Mouse (Mus musculus): Measurements from ENCODE around the gene Hdac6.
A peak's percentile ranks its signal among the peaks of the same experiment; 100 is the strongest.

Gene Hdac6

DNA sequence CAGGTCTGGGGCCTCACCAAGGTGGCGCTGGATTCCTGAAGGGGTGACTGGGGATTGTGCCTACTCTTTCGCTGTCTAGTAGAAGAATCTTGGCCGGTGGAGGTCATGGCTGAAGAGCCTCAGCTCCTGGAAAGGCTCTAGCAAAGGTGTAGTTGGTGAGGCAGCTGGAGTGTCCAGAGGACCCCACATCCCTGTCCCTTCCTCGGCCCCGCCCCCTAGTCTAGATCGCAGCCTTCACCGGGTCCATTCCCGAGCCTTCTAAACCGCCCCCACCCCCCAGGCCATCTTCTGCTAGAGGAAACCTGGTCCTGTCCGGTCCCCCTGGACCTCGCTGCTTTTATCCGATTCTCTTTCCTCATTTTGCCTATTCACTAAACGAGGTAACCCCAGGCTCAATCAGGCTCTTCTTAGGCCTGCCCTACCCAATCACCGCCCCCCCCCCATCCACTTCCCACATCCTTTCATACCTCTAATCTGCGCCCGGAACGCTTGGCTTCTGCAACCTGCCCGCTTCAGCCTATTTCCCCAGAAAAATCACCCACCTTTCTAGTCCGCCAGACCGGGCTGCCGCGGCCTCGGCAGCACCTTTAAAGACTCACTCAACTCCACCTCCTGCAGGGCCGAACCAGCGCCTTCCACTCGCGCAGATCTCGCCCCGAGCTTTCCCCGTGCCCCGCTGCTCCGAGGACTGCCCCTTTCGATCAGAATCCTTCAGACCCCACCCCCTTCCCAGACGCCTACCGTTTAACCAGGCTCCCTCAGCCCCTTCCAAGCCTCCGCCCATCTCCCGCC, at the start of gene Hdac6:
Hdac6 (minus strand) TSS at position 782 of the 792 bp plus-strand sequence.
- DNase-seq (ENCODE audit: low spot score), result no peak

DNA sequence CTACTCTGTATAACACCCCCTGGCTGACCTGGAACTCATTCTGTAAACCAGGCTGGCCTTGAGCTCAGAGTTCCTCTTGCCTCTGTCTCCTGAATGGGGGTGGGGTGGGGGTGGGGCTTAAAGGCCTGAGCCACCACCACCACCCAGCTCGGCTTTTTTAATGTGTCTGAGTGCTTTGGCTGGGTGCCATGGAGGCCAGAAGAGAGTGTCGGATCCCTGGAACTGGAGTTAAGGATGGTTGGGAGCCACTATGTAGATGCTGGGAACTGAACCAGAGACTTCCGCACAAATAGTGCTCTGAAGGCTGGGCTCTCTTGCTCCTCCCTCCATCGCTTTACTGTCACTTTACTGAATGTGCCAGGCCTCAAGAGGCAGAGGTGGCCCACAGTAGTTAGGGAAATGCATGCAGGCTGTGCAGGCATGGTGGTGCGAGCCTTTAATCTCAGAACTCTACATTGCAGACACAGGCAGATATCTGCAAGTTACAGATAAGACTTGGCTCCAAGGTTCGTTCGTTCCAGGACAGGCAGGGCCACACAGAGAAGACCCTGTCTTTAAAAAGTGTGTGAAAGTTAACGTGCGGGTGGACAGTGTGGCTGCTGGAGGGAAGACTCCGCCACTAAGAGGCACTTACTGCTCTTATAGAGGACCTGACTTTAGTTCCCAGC, 45.5 kb upstream of the Hdac6 start:
- no peak for DNase-seq (ENCODE audit: low spot score)

DNA sequence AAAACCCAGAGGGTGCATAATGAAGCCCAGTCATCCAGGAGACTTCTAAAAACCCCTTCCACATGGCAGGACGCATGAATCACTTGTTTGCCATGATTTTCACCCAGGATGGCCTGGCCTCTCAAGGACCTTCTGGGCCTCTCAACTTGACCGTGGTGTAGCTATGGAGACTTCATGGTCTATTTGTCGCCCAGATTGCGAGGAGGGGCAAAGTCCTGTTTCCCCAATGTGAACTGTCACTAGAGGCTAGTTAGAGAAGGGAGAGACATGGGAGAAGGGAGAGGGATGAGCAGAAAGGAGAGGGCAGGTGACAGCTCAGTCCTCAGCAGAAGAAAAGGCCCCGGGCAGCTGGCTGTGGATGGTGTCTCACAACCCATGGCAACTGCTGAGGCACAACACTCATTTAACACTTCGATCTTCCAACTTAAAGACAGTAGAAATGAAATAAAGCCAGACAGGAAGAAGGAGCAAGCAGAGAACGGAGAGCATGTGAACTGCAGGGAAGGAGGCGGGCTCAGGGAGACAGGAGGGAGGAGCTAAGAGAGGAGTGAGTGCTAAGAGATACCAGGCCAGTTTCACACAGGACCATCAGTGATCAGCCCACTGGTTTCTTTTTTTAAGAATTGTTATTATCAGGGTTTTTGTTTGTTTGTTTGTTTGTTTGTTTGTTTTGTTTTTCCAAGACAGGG, 44.8 kb upstream of the Hdac6 start:
- DNase-seq (ENCODE audit: low spot score), result no peak

DNA sequence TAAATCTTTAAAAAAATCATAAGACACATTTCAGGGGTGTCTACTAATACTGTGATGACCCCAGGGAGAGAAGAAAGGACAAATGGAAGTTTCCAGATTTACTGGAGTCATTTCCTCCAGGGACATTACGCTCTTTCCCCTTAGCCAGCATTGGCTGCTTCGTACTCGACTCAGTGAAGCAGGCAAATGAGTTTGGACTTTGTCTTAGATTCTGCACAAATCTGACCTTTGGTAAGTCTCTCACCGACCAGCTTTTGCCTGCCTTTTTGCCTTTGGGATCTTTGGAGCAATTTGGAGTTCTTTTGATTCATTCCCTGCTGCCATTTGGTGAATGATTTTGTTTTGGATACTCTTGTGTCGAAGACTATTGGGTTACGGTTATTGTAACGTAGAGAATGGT, 33.7 kb upstream of the Hdac6 start:
- no peak for DNase-seq (ENCODE audit: low spot score)

DNA sequence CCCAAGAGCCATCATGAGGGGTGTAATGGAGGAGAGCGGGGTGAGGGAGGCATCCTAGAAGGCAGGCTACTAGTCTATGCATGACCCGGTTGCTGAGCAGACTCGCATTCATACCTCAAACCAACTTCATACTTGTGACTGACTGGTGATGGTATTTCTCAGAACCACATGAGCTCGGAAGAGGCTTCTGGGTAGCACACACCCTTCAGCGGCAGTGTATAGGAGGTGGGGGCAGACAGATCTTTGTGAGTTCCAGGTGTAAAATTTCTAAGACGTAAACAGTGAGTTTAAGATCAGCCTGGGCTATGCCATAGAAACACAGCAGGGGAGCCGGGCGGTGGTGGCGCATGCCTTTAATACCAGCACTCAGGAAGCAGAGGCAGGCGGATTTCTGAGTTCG, 30.2 kb upstream of the Hdac6 start, which contains the start of gene Gata1:
Gata1 (minus strand) TSS at position 180 of the 400 bp plus-strand sequence.
- no peak for DNase-seq (ENCODE audit: low spot score)

DNA sequence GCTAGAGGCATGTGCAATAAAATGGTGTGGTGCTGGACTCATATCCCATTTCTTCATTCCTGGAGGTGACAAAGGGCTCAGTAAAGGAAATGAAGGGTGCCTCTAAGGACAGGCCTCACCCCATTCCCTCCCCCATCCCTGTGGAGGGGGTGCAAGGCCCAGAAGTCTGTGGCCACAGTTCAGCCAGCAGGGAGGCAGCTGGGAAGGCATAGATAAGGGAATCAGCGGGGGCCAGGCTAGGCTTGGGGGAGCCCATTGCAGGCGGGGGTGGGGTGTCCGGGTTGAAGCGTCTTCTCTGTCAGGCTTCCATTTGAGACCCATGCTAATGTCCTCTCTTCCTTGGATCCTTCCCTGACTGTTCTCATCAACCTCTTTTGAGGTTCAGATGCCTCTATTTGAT, 23.6 kb upstream of the Hdac6 start:
- DNase-seq (ENCODE audit: low spot score), result no peak

DNA sequence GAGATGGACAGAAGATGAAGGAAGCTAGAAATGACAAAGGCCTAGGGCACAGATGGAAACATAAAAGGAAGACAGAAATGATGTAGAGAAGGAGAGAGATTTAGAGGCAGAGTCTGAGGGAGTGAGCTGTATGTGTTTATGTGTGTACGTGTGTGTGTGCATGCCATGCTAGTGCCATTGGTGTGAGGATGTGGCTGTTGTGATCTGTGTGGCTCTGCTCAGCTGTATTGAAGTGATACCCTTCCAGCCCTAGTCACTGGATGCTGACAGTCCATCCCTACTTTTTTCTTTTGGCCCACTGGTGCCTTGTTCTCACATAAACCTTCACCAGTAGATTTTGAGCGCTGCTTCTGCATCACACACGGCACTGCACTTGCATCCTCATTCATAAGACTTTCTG, 21.2 kb upstream of the Hdac6 start:
- no peak for DNase-seq (ENCODE audit: low spot score)

DNA sequence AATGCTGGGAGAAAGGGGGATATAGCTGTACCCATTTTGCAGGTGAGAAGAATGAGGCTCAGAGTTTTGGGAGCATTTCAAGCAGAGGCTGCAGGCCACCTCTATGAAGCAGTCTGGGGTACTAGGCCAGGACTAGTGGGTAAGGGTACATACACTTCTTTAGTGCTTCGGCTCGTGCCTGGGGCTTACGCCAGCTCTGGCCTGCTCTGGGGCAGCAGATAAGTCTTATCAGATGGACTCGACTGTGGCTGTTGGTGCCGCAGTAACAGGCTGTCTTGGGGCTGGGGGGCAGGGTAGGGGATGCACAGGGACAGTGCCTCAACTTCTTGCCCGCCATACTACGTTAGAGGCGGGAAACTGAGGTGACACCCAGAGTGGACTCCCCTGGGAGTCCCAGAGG, 20.5 kb upstream of the Hdac6 start:
- no peak for DNase-seq (ENCODE audit: low spot score)

DNA sequence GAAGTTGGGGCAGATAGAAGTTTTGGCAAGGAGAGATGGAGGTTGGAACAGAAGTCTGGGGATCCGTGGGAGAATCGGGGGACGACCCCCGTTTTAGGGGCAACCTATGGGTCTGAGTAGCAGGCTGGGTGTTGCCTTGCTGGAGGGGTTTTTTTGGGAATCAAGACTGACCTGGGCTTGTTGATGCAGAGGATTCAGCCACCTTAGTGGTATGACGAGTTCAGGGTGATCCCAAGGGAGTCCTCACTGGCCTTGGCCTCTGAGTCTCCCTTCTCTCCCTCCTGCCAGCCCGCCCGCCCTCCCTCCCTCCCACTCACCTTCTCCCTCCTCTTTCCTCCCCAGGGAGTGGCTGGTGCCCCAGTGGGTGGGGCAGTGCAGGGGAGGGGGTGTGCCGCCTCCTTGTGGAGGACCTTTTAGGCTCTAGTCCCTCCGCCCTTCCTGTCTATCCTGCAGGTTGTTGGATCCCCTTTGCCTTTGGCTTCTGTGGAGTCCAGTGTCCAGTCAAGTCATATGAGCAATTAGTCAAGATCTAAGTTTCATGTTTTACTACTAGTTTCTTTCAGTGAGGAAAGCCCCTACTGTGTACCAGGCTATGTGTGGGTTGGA, 20.0 kb upstream of the Hdac6 start:
- DNase-seq (ENCODE audit: low spot score), result no peak

DNA sequence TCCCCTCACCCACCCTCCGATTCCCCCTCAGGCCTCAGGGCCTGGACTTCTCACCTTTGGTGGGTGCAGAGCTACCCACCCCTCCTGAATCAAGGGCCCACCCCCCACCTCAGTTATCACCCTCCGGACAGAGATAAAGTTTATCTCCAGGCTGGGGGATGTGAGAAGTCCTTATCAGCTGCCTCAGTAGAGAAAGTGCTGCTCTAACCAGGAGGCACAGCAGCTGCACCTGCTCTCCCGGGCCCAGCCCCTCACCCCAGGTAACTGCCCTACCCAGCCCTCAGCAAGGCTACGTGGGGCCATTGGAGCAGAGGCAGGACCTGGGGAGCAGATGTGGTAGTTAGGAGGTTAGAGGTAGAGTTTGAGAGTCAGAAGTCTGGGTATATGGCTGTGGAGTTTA, 18.5 kb upstream of the Hdac6 start:
- DNase-seq (ENCODE audit: low spot score), result no peak

DNA sequence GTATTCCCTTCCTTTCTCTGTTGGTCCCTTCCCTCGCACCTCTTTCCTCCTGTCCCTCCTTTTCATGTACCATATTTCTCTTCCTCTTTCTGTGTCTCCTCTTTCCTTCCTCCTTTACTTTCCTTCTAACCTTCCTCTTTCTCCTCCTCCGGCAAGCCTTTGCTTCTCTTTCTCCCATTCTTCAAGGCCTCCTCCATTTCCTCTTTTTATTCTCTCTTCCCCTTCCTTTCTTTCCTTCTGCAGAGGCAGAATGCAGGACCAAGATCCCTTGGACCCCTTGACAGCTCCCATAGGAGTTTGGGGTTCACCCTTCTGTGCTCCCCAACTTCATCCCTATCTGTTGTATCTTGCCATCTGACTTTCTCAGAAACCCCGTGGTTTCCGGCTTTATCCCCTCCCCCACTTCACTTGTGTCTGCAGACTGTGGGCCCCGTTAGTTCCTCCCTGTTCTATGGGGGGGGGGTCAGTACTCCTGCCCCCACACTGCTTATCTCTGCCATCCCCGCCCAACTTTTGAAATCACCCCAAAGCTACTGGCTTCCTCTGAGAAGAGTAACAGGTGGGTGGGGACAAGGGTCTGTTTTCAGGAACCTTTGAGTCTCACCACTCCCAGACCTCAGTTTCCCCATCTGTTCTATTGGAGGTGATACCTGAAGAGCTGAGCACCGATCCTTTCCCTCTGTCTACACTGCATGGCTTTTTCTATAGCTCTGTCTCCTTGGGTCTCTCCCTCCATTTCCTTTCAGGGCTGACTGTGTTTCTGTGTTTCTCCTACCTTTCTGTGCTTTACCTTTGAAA, 16.3 kb upstream of the Hdac6 start:
- no peak for DNase-seq (ENCODE audit: low spot score)

DNA sequence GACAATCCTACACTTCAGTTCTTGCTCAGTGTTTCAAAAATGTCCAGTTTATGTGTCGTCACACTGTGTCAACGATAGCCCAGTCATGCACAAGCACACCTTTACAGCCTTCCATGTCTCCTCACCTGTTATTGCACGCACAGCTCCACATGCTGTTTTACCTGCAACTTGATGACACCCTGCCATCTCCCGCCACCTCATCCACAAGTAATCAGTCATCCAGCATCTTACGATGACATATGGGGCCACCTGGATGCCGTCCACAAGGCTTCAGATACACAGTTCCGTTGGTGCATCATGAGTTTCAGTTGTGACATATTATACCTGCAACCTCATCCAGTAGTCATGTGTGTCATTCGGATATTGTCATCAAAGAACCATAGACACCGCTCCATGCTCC, 11.2 kb upstream of the Hdac6 start:
- DNase-seq (ENCODE audit: low spot score), result no peak

DNA sequence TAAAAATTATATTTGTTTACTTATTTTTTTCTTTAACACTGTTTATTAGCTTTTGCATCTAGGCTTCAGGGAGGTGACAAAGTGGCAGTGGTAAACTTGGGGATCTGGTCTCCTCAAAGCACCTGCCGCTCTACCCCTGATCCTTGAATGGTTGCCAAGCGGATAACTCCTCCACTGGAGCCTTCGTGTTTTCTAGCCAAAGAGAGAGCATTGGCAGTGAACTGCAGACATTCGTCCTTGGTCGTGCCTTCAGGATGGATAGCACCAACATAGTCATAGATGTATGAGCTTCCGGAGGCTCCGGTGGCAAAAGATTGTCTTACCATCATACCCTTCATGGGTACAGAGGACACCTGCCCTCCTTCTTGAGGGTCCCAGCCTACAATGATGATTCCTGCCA, 2.4 kb upstream of the Hdac6 start:
- no peak for DNase-seq (ENCODE audit: low spot score)

DNA sequence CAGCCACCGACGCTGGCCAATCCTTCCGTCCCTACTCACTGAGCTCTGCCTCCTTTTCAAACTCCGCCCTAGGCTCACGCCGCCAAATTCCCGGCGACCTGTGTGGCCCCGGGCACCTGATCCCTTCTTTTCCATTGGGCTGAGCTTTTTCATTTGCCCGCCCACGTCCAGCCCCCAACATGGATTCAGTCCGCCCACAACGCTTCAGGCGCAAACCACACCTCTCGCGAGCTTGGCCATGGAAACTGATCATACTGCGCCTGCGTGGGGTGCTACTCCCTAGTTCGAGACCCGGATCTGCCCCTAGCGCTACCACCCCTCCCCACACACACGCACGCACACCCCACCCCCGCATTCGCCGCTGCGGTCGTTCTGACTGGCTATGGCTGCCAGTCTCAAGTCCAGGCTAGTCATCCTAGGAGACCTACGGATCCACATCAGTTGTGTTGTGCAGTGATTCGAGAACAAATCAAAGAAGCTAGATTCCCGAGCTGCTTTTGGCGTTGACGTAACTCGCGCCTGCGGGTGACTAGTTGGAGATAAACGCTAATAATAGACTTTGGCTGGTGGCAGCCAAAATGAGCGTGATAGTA, 307 bp upstream of the Hdac6 start:
- DNase-seq (ENCODE audit: low spot score), result peak; percentile 95

DNA sequence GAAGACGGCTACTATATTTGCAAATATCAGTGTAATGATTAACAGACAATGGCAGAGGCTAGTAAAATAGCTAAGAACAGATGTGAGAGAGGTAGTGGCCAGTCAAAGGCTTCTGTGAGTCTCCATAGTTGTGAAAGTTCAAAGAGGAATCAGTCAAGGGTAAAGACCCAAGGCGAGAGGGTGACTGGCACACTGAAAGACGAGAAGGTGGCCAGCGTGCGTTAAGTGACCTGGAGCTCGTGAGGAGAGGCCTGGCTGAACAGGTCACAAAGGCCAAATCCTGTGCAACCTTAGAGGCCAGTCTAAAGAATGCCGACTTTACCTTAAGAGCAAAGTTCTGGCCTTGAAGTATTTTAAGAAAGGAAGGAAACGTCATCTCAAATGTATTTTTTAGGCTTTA, 2.1 kb downstream of the Hdac6 start:
- no peak for DNase-seq (ENCODE audit: low spot score)

DNA sequence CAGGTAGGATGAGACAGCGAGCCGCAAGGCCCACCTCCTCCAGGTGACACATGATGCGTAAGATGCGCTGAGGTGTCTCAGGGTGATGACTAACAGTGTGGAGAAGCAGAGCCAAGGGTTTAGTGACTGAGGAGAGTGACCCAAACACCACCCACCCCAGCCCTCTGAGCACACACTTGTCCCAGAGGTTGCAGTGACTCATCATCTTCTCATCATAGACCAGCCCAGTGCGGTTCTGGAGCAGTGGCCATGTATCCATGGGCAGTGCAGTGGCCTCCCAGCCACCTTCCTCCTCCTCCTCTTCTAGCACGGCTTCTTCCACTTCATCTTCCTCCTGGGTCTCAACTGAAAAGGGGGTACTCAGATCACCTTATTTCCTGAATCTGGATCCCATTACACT, 10.0 kb downstream of the Hdac6 start:
- DNase-seq (ENCODE audit: low spot score), result no peak

DNA sequence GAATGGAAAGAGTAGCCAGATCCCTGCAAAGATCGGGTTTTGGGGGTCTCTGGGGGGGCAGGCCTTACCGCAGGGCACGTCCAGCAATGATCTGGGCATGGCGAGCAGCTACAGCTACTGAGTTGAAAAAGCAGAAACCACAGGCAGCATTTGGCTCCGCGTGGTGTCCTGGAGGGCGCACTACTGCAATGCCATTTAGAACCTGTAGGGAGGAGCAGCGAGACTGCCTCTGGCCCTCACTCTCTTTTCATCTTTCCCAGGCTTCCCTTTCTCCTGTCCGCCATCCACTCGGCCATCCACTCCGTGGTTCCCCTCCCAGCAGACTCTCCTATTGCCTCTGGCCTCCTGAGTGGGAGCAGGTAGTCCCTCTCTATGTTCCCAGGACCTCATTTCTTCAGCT, 10.8 kb downstream of the Hdac6 start:
- no peak for DNase-seq (ENCODE audit: low spot score)

DNA sequence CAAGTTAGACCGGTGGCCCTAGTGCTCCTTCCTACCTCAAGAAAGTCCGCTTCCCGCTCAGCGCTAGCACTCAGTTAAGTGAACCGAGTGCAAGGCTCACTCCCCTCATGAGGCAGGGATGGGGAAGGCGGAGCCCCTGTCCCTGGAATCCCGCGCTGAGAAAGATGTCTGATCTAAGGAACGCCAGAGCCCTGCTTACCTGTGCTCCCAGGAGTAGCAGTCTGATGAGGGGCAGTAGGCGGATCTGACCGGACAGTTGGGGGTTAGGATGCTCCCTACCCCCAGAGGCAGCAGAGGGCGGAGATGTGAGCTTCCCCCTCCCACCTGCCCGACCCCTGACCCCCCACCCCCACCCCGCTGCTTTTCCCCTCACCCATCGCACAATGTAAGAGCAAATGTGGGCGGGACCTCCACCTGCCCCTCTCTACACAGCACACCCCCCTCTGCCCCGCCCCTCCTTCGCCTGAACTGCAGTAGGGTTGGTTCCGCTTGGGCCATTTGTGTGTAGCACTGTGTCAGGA, 19.4 kb downstream of the Hdac6 start, which contains the start of gene Eras:
Eras (minus strand) TSS at position 338 of the 521 bp plus-strand sequence.
- no peak for DNase-seq (ENCODE audit: low spot score)

DNA sequence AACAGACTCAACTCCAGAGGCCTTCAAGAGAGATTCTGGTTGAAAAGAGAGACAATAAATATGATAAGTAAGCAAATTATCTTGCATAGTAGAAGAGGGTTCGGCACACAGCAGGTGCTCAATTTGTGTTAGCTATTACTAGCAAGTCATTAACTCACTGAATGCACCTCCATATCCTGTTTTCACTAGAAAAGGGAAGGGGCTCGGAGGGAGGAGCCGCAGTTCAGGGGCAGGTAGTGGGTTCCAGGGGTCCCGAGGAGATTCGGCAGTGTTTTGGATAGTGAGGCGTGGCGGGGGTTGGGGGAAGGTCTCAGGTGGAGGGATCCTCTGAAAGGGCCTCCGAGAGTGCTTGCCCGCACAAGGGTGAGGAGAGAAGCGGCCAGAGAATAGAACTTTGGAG, 20.6 kb downstream of the Hdac6 start:
- DNase-seq (ENCODE audit: low spot score), result no peak

DNA sequence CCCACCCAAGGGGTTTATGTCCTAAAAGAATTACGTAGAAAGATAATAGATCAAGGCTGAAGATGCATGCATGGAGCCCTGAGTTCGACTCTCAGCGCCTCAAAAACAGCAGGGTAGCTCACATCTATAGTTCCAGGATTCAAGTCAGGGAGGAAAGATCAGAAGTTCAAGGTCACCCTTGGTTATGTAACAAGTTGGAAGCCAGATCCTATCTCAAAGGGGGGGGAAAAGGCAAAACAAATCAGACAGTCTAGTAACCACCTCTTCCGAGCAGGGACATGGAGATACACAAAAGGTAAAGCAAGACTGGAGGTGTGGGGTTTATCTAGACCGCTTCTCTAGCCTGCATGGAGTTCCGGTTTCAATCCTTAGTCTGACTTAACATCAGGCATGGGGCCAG, 21.4 kb downstream of the Hdac6 start:
- no peak for DNase-seq (ENCODE audit: low spot score)

DNA sequence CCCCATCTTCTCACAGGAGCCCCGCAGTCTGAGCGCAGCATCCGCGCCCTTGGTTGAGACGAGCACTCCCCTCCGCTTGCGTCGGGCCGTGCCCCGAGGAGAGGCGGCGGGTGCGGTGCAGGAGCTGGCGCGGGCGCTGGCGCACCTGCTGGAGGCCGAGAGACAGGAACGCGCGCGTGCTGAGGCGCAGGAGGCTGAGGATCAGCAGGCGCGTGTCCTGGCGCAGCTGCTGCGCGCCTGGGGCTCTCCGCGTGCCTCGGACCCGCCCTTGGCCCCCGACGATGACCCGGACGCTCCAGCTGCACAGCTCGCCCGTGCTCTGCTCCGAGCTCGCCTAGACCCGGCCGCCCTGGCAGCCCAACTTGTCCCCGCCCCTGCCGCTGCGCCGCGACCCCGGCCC, 25.7 kb downstream of the Hdac6 start:
- no peak for DNase-seq (ENCODE audit: low spot score)

All from layer of hippocampus, adult 11-12 months (tissue).